Mouse (Mus musculus) heart, adult 18-20 months (tissue): ENCODE data around the gene Naaladl1. TPM values are rescaled to one million over a fixed set of nuclear protein-coding genes. Genes with fewer than 3 reads are reported as not detected.
"Not testable (repeated sequence)": the region's sequence is repeated elsewhere in the genome, so short reads cannot be mapped to it uniquely, and the experiment has no call there.

ENCODE experiments used
- DNase-seq, 2 experiments: peaks; one replicate each; pipeline ENCODE4 v3.0.0; 2021 to 2022; ENCODE audit warnings: mixed read lengths in 1 of 2
- total RNA-seq, 2 experiments: library from RNA; stranded (reverse); gene quantifications; 2 replicates each; pipeline ENCODE4 v1.2.3; 2021

The Naaladl1 gene
- total RNA-seq, 2 experiments from 2014 or later = not detected

DNA sequence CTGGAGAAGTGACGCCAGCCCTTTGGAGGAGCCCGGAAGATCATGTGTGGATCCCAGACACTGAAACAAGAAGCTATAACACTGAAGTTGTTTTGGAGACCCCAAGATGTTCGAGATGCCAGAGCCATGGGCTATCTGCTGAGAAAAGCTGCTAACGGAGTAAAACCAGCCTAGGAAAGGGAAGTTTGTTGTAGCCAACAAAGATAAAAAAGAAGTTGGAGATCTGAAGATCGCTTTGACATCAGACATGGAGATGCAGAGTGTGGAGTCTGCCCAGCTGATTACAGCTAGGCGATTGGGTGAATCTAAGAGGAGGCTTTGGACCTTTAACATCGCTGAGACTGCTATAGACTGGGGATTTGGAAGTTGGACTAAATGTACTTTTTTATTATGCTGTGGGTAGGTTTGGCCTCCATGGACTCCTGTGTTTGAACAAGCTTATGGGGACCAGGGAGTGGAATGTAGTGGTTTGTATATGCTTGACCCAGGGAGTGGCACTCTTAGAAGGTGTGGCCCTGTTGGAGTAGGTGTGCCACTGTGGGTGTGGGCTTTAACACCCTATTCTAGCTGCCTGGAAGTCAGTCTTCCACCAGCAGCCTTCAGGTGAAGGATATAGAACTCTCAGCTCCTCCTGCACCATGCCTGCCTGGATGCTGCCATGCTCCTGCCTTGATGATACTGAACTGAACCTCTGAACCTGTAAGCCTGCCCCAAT, 25.0 kb downstream of the Naaladl1 start:
- DNase-seq = not testable (repeated sequence)

GRCm38 (mm10) chr19:6132171-6132827, 26.7 kb downstream of the Naaladl1 start:
- DNase-seq = no peak

DNA sequence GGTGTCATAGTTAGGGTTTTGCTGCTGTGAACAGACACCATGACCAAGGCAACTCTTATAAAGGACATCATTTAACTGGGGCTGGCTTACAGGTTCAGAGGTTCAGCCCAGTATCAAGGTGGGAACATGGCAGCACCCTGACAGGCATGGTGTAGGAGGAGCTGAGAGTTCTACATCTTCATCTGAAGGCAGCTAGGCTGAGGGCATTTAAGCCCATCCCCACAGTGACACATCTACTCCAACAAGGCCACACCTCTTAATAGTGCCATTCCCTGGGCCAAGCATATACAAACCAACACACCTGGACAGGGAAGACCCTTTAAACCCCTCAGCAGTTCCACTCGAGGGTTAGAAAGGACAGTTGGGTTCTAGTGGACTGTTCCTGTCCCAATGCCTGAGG, 27.6 kb downstream of the Naaladl1 start:
- not testable (repeated sequence) for DNase-seq

- DNase-seq = no peak
Observed at GRCm38 (mm10) chr19:6136397-6136796, 30.8 kb downstream of the Naaladl1 start.

DNA sequence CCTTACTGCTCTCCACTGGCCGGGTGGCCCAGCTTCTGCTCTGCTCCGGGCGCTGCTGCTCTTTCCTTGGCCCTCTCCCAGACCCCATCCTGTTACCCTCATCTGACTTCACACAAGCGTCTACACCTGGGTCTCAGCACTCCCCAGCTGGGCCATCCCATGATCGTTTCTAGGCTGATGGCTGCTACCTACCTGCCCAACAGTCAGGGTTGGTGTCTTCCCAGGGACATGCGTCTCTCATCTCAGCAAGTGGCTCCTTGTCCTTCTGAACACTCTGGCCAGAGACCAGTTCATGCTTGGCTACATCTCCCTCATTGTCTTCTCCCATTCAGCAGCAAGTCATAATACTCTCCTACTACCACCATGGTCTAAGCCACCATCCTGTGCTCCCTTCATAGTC, 34.1 kb downstream of the Naaladl1 start:
- DNase-seq = no peak

GRCm38 (mm10) chr19:6140374-6140677, 34.7 kb downstream of the Naaladl1 start:
- no peak for DNase-seq

DNA sequence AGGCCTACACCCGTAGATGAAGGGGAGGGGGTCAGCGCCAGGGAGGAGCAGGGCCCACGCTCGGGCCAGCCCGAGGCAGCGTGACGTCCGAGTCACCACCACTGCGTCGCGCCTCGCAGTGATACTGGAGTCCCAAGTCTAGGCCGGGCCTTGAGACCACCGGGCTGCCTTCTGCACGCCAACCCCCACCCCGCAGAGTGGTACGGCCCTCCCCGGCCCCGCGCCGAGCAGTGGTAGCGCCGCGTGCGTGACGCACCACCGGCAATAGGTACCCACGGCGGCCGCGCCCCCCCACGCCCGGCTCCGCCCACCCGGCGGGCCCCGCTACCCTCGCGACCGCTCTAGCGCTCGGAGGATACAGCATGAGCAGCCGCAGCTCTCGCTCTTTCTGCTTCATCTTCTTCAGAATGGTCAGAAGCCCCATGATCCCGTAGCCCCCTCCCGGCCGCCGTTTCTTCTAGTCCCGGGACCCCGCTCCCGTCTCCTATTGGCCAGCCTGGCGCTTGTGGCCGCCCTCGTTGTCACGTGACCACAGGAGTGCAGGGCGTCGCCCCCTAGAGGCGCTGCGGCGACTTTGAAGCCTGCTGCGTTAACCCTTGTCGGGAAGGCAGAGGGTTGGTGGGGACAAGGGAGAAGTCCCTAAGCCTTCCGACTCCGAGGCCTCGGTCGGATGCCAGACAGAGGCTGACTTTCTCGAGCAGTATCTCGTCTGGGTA, 35.3 kb downstream of the Naaladl1 start, which contains the start of gene Batf2:
Gene Batf2, plus strand, starts transcription at position 306 of the 716 bp plus-strand sequence.
- peak; percentile 93 for DNase-seq

GRCm38 (mm10) chr19:6141394-6141749, 35.8 kb downstream of the Naaladl1 start, which contains the start of gene Arl2:
Gene Arl2 (minus strand): TSS chr19:6141548.
- peak; percentile 81 to 83 for DNase-seq

- DNase-seq = no peak
Observed at GRCm38 (mm10) chr19:6144842-6145241, 39.3 kb downstream of the Naaladl1 start.

- DNase-seq = no peak
Observed at GRCm38 (mm10) chr19:6155174-6155573, 49.6 kb downstream of the Naaladl1 start.

DNA sequence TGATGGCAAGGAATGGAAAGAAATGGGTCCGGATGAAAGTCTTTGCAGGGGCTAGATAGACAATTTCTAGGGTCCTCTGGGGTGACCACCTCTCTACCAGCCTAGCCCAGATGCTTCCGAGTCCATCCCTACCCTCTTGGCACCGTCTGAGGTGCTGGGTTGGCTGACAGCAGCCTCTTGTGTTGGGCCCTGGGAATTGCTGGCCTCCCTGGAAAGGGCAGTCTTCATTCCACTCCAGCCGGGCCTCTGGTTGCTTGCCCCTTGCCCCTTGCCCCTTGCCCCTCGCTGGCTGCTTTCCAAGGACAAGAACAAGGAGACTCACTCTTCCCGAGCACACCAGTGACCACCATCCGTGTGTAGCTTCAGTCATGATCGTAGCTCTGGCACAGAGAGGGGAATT, 50.8 kb downstream of the Naaladl1 start:
- DNase-seq = no peak

DNA sequence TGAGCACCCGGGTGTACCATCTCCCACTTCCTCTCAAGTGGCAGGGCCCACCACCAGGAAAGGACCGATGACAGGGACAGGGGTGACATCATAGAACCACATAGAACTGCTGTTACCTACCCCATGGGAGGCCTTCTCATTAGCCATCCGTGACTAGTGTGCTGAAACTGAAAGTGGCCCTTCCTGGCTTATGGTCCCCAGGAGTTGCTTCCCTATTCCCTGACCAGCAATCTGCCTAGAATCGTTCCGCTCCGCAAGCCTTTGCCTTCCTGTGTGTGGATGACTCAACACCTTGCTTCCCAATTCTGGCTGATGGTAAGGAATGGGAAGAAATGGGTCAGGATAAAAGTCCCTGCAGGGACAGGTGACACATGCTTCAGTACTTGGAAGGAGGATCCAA, 51.6 kb downstream of the Naaladl1 start:
- DNase-seq = no peak

- DNase-seq = peak; percentile 56 to 82
Observed at GRCm38 (mm10) chr19:6163872-6164547, 58.4 kb downstream of the Naaladl1 start.

Other genes with a start within 250 kb of the Naaladl1 start
- 10 to 100 TPM in 1 of 2 experiments, 1 to 10 TPM in 1; 7.2 to 10.6 TPM for gene Frmd8, start 230.5 kb upstream of the Naaladl1 start, total RNA-seq
- gene Slc25a45, start 228.0 kb upstream of the Naaladl1 start, total RNA-seq = 1 to 10 TPM; 2.6 to 2.8 TPM
- under 1 TPM in 1 of 2 experiments, not detected in 1; 0.35 TPM for gene Tigd3, start 211.6 kb upstream of the Naaladl1 start, total RNA-seq
- gene Dpf2, start 192.8 kb upstream of the Naaladl1 start, total RNA-seq = 10 to 100 TPM; 77.6 to 84.0 TPM
- gene Cdc42ep2, start 181.0 kb upstream of the Naaladl1 start, total RNA-seq = 1 to 10 TPM; 6.6 to 9.0 TPM
- 10 to 100 TPM in 1 of 2 experiments, 1 to 10 TPM in 1; 8.7 to 10.6 TPM for gene Pola2, start 141.6 kb upstream of the Naaladl1 start, total RNA-seq
- gene Slc22a20, start 119.6 kb upstream of the Naaladl1 start, total RNA-seq = not detected
- gene Capn1, start 89.9 kb upstream of the Naaladl1 start, total RNA-seq = 10 to 100 TPM; 32.0 to 40.4 TPM
- gene Syvn1, start 59.2 kb upstream of the Naaladl1 start, total RNA-seq = 10 to 100 TPM; 21.1 to 21.3 TPM
- gene Mrpl49, start 48.0 kb upstream of the Naaladl1 start, total RNA-seq = 10 to 100 TPM; 42.2 to 47.2 TPM
- gene Fau, start 47.9 kb upstream of the Naaladl1 start, total RNA-seq = 100 to 1,000 TPM; 613 to 618 TPM
- 10 to 100 TPM; 11.1 to 11.2 TPM for gene Znhit2, start 44.6 kb upstream of the Naaladl1 start, total RNA-seq
- 1 to 10 TPM; 2.1 to 3.0 TPM for gene Tm7sf2, start 37.4 kb upstream of the Naaladl1 start, total RNA-seq
- 10 to 100 TPM; 20.9 to 22.2 TPM for gene Vps51, start 28.6 kb upstream of the Naaladl1 start, total RNA-seq
- gene Tmem262, start 25.7 kb upstream of the Naaladl1 start, total RNA-seq = not detected
- gene Gm28374, start 23.5 kb upstream of the Naaladl1 start, total RNA-seq = under 1 TPM in 1 of 2 experiments, not detected in 1; 0.47 TPM
- 10 to 100 TPM; 15.5 to 16.1 TPM for gene Zfpl1, start 20.8 kb upstream of the Naaladl1 start, total RNA-seq
- gene Cdca5, start 20.8 kb upstream of the Naaladl1 start, total RNA-seq = under 1 TPM in 1 of 2 experiments, not detected in 1; 0.21 TPM
- gene AC131692.1, start 11.4 kb upstream of the Naaladl1 start, total RNA-seq = not detected
- gene Sac3d1, start 12.9 kb downstream of the Naaladl1 start, total RNA-seq = 10 to 100 TPM in 1 of 2 experiments, 1 to 10 TPM in 1; 9.2 to 10.0 TPM
- 10 to 100 TPM; 13.9 to 15.2 TPM for gene Snx15, start 22.5 kb downstream of the Naaladl1 start, total RNA-seq
- 1 to 10 TPM in 1 of 2 experiments, under 1 TPM in 1; 0.54 to 2.7 TPM for gene Batf2, start 35.2 kb downstream of the Naaladl1 start, total RNA-seq
- gene Arl2, start 35.8 kb downstream of the Naaladl1 start, total RNA-seq = 10 to 100 TPM; 66.4 to 72.1 TPM
- gene Majin, start 78.6 kb downstream of the Naaladl1 start, total RNA-seq = not detected
- gene Gpha2, start 120.6 kb downstream of the Naaladl1 start, total RNA-seq = not detected
- gene Ppp2r5b, start 130.1 kb downstream of the Naaladl1 start, total RNA-seq = 10 to 100 TPM; 32.2 to 32.5 TPM
- gene Atg2a, start 135.9 kb downstream of the Naaladl1 start, total RNA-seq = 10 to 100 TPM; 21.5 to 22.1 TPM
- 100 to 1,000 TPM; 101 to 107 TPM for gene Ehd1, start 170.9 kb downstream of the Naaladl1 start, total RNA-seq
- gene Cdc42bpg, start 200.7 kb downstream of the Naaladl1 start, total RNA-seq = 10 to 100 TPM; 13.8 TPM
- gene Men1, start 229.2 kb downstream of the Naaladl1 start, total RNA-seq = 10 to 100 TPM; 13.3 to 14.0 TPM
- gene Map4k2, start 235.4 kb downstream of the Naaladl1 start, total RNA-seq = 10 to 100 TPM; 30.7 to 43.0 TPM